15 mouse cellular contexts compared by ENCODE assay signal in the genomic region with DNA sequence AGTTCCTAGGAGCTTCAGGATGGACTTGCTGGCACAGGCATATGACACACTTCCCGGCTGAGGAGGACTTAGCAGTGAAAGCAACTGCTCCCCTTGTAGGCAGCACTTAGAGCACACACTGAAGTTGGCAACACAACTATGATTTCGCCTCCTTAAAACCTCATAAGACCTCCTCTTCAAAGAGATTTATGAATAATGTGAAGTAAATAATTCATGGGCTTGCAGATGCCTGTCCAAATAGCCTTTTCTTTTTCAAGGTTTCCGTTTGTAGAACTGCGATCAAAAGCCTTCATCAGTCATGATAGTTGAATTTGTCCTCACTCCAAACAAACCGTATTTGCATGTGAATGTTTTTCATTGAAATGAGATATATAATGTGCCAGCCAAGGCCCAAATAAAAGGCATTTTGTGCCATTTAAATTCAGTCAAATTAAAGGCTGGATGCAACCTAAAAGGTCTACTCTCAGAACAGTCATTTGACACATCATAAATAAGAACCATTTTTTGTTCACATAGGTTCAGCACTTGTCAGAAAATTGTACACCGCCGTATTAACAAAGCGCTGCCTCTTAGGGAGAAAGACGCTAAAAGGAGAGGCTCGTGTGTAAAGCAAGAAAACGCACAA.
A peak's percentile ranks its signal among the peaks of the same experiment; 100 is the strongest.
DNase-seq lines count a peak whose midpoint lies in the region; ATAC-seq and TF ChIP-seq lines count a peak whose summit lies in the region.
"Had no signal": no experiment of that assay in that cellular context is flagged by ENCODE, and none has a peak within 500 bp of the region (broad histone marks: within the 10 kb centered on the region; RNA-seq: fewer than 3 reads in every experiment).

No protein-coding gene starts in this region.

- TF ChIP-seq EP300 in stomach, postnatal 0 days (optimal IDR thresholded peaks at IDR 0.05), result no peak

- 0 out of 2 replicates have a peak, but pooled peaks cover 3% of the 10 kb centered on the region for H3K27me3 ChIP-seq in forebrain, embryonic 12.5 days
- H3K27me3 ChIP-seq in hindbrain, embryonic 14.5 days (ENCODE audit: control insufficient read depth, insufficient read depth, low read length), result no peaks in the 10 kb centered on the region
- no peaks in the 10 kb centered on the region for H3K27me3 ChIP-seq in neural tube, embryonic 14.5 days (ENCODE audit: control insufficient read depth, insufficient read depth, low read length)
- H3K27me3 ChIP-seq in kidney, embryonic 14.5 days (ENCODE audit: control insufficient read depth, insufficient read depth, low read length), result no peaks in the 10 kb centered on the region
- no peaks in the 10 kb centered on the region for H3K27me3 ChIP-seq in stomach, postnatal 0 days (ENCODE audit: control insufficient read depth, insufficient read depth, low read length)
- H3K27me3 ChIP-seq: embryonic facial prominence, embryonic 12.5 days; heart, embryonic 13.5 days; kidney, embryonic 15.5 days; stomach, embryonic 15.5 days had no signal

- H3K9ac ChIP-seq in forebrain, embryonic 12.5 days, result no peak overlapping the region
- H3K9ac ChIP-seq in hindbrain, embryonic 14.5 days, result no peak overlapping the region
- H3K9ac ChIP-seq in neural tube, embryonic 14.5 days (replicated peaks; ENCODE audit: low read depth, low read length), result no peak overlapping the region
- H3K9ac ChIP-seq in kidney, embryonic 14.5 days (ENCODE audit: low read depth, low read length), result no peak overlapping the region
- H3K9ac ChIP-seq in stomach, postnatal 0 days (ENCODE audit: low read length), result no peak overlapping the region
- H3K9ac ChIP-seq: embryonic facial prominence, embryonic 12.5 days; heart, embryonic 13.5 days; kidney, embryonic 15.5 days; stomach, embryonic 15.5 days had no signal

- no peak overlapping the region for H3K4me2 ChIP-seq in forebrain, embryonic 12.5 days
- H3K4me2 ChIP-seq in hindbrain, embryonic 14.5 days (replicated peaks), result no peak overlapping the region
- no peak overlapping the region for H3K4me2 ChIP-seq in neural tube, embryonic 14.5 days (ENCODE audit: low read depth, low read length)
- no peak overlapping the region for H3K4me2 ChIP-seq in kidney, embryonic 14.5 days (replicated peaks; ENCODE audit: low read depth, low read length)
- H3K4me2 ChIP-seq in stomach, postnatal 0 days (replicated peaks; ENCODE audit: low read depth), result no peak overlapping the region
- H3K4me2 ChIP-seq: embryonic facial prominence, embryonic 12.5 days; heart, embryonic 13.5 days; kidney, embryonic 15.5 days; stomach, embryonic 15.5 days had no signal

- no peaks in the 10 kb centered on the region for H3K9me3 ChIP-seq in forebrain, embryonic 12.5 days
- H3K9me3 ChIP-seq in hindbrain, embryonic 14.5 days (ENCODE audit: control insufficient read depth, low read length), result no peaks in the 10 kb centered on the region
- H3K9me3 ChIP-seq in neural tube, embryonic 14.5 days (ENCODE audit: control insufficient read depth, low read length), result no peaks in the 10 kb centered on the region
- H3K9me3 ChIP-seq in kidney, embryonic 14.5 days (ENCODE audit: control insufficient read depth, low read length), result no peaks in the 10 kb centered on the region
- no peaks in the 10 kb centered on the region for H3K9me3 ChIP-seq in stomach, postnatal 0 days (ENCODE audit: control insufficient read depth, low read length)
- H3K9me3 ChIP-seq: embryonic facial prominence, embryonic 12.5 days; G1E; heart, embryonic 13.5 days; kidney, embryonic 15.5 days; stomach, embryonic 15.5 days had no signal

- peaks cover 11% of the 10 kb centered on the region for H3K4me1 ChIP-seq in forebrain, embryonic 12.5 days
- no peaks in the 10 kb centered on the region; the same call in 1 of the 2 replicates for H3K4me1 ChIP-seq in hindbrain, embryonic 14.5 days (replicated peaks; ENCODE audit: control insufficient read depth, insufficient read depth, low read length)
- no peaks in the 10 kb centered on the region for H3K4me1 ChIP-seq in neural tube, embryonic 14.5 days (ENCODE audit: control insufficient read depth, insufficient read depth, low read length)
- no peaks in the 10 kb centered on the region for H3K4me1 ChIP-seq in kidney, embryonic 14.5 days (ENCODE audit: control insufficient read depth, insufficient read depth, low read length)
- H3K4me1 ChIP-seq in stomach, postnatal 0 days (replicated peaks; ENCODE audit: control insufficient read depth, insufficient read depth), result no peaks in the 10 kb centered on the region
- H3K4me1 ChIP-seq: embryonic facial prominence, embryonic 12.5 days; kidney, embryonic 15.5 days; stomach, embryonic 15.5 days had no signal

- no peak overlapping the region; the same call in 1 of the 2 replicates for H3K4me3 ChIP-seq in layer of hippocampus, adult 2 months
- H3K4me3 ChIP-seq in forebrain, embryonic 12.5 days (replicated peaks), result no peak overlapping the region
- H3K4me3 ChIP-seq in hindbrain, embryonic 14.5 days (replicated peaks; ENCODE audit: low read length), result no peak overlapping the region
- no peak overlapping the region for H3K4me3 ChIP-seq in neural tube, embryonic 14.5 days (ENCODE audit: low read depth, low read length)
- no peak overlapping the region for H3K4me3 ChIP-seq in kidney, embryonic 14.5 days (ENCODE audit: low read length)
- no peak overlapping the region for H3K4me3 ChIP-seq in stomach, postnatal 0 days (ENCODE audit: low read depth, low read length)
- H3K4me3 ChIP-seq: embryonic facial prominence, embryonic 12.5 days; heart, embryonic 13.5 days; kidney, embryonic 15.5 days; stomach, embryonic 15.5 days had no signal

- peak overlapping the region; percentile 54 for H3K27ac ChIP-seq in layer of hippocampus, adult 2 months
- no peak overlapping the region for H3K27ac ChIP-seq in forebrain, embryonic 12.5 days
- no peak overlapping the region; the same call in 1 of the 2 replicates for H3K27ac ChIP-seq in hindbrain, embryonic 14.5 days
- no peak overlapping the region for H3K27ac ChIP-seq in neural tube, embryonic 14.5 days (ENCODE audit: low read depth, low read length)
- H3K27ac ChIP-seq in kidney, embryonic 14.5 days (ENCODE audit: low read depth, low read length), result no peak overlapping the region
- no peak overlapping the region for H3K27ac ChIP-seq in stomach, postnatal 0 days (replicated peaks)
- H3K27ac ChIP-seq: embryonic facial prominence, embryonic 12.5 days; heart, embryonic 13.5 days; kidney, embryonic 15.5 days; stomach, embryonic 15.5 days had no signal

- no peak for DNase-seq in layer of hippocampus, adult 2 months (ENCODE audit: low spot score in 2 of 2)
- no peak for DNase-seq in layer of hippocampus, adult 9-11 months
- DNase-seq in hindbrain, embryonic 14.5 days (ENCODE audit: low spot score), result no peak
- DNase-seq in stomach, postnatal 0 days (ENCODE audit: low spot score), result no peak
- DNase-seq: adrenal gland, adult 8-10 months; cerebellum, postnatal 25 days; gastrocnemius, postnatal 36 days had no signal

- 42% methylated on average over 11 of the region's 11 CpGs for WGBS in forebrain, embryonic 12.5 days
- 43% methylated on average over 11 of the region's 11 CpGs for WGBS in hindbrain, embryonic 14.5 days
- 33% methylated on average over 11 of the region's 11 CpGs for WGBS in neural tube, embryonic 14.5 days
- WGBS in kidney, embryonic 14.5 days, result 78% methylated on average over 11 of the region's 11 CpGs
- 54% methylated on average over 11 of the region's 11 CpGs for WGBS in stomach, postnatal 0 days

- no peaks in the 10 kb centered on the region for H3K36me3 ChIP-seq in forebrain, embryonic 12.5 days (replicated peaks)
- H3K36me3 ChIP-seq in hindbrain, embryonic 14.5 days (replicated peaks; ENCODE audit: control insufficient read depth, insufficient read depth), result no peaks in the 10 kb centered on the region
- no peaks in the 10 kb centered on the region for H3K36me3 ChIP-seq in neural tube, embryonic 14.5 days (ENCODE audit: control insufficient read depth, insufficient read depth, low read length)
- no peaks in the 10 kb centered on the region for H3K36me3 ChIP-seq in kidney, embryonic 14.5 days (ENCODE audit: control insufficient read depth, insufficient read depth, low read length)
- H3K36me3 ChIP-seq in stomach, postnatal 0 days (ENCODE audit: control insufficient read depth, insufficient read depth, low read length), result no peaks in the 10 kb centered on the region
- H3K36me3 ChIP-seq: embryonic facial prominence, embryonic 12.5 days; G1E; heart, embryonic 13.5 days; kidney, embryonic 15.5 days; stomach, embryonic 15.5 days had no signal

- TF ChIP-seq CTCF in layer of hippocampus, adult 2 months (conservative IDR thresholded peaks at IDR 0.05), result no peak
- no peak for TF ChIP-seq CTCF in stomach, postnatal 0 days (IDR thresholded peaks at IDR 0.05; ENCODE audit: low read depth)

- ATAC-seq in forebrain, embryonic 12.5 days (ENCODE audit: low FRiP score), result peak; percentile 70; the same call in 1 of the 2 replicates
- ATAC-seq in hindbrain, embryonic 14.5 days (ENCODE audit: low FRiP score), result peak; percentile 79
- peak; percentile 70 for ATAC-seq in neural tube, embryonic 14.5 days (ENCODE audit: low read depth)
- no peak for ATAC-seq in kidney, embryonic 14.5 days (ENCODE audit: low FRiP score, low TSS enrichment)
- ATAC-seq in stomach, postnatal 0 days (ENCODE audit: low FRiP score, low TSS enrichment), result no peak

Comparison
In these comparisons a context has a peak if more than half of its experiments do, and no peak if none do; other contexts are left out.
1. ATAC-seq: peak in forebrain, embryonic 12.5 days (single experiment), hindbrain, embryonic 14.5 days (single experiment) and neural tube, embryonic 14.5 days (single experiment); none in kidney, embryonic 14.5 days (single experiment) and stomach, postnatal 0 days (single experiment).